Mouse (Mus musculus) spleen, adult 12 weeks (tissue): ENCODE results near the gene Bsn.
"Not testable (repeated sequence)": the region's sequence is repeated elsewhere in the genome, so short reads cannot be mapped to it uniquely, and the experiment has no call there.

Experiments
- DNase-seq: peaks from one replicate; pipeline ENCODE4 v3.0.0; 2022; ENCODE audit warnings: low spot score

Gene Bsn

GRCm38 (mm10) chr9:108147606-108148005 is 42.6 kb downstream of the Bsn start:
- no peak for DNase-seq

DNA sequence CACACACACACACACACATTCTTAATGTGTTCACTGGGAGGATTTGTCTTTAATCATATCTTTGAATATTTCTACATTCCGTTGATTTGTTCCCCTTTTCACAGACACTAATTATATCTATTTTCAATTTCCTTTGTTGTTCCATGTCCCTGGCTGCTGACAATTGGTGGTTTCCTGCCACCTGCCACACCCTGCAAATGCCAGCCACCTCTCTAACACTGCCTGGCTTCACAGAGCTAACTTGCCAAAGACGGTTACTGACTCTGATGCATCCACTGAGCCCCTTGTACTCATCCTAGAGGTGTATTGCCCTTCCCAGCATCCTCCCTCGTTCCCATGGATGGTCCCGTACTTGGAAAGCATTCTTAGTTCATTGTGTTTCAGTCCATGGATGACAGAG is 43.7 kb downstream of the Bsn start:
- DNase-seq, result no peak

GRCm38 (mm10) chr9:108145740-108146139 is 44.4 kb downstream of the Bsn start:
- DNase-seq, result no peak

- no peak for DNase-seq
Observed at GRCm38 (mm10) chr9:108144371-108145270, 45.6 kb downstream of the Bsn start.

- no peak for DNase-seq
Observed at GRCm38 (mm10) chr9:108143470-108143869, 46.7 kb downstream of the Bsn start.

DNA sequence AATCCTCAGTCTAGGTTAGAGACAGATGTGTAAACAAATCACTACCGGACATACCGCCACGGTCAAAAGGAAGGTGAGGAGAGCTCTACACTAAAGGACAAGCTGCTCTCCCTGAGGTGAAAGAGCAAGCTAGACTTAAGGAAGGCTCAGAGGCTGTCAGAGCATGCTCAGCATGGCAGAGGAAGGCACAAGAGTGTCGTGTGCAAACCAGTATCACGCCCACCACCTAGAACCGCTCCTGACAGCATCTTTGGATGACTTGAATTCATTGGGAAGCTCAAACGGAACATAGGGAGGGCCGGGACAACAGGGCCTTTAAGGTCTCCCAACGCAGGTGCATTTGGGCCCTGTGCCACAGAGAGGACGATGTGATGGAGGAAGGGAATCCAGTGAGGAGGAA is 48.8 kb downstream of the Bsn start:
- DNase-seq, result no peak

- no peak for DNase-seq
Observed at GRCm38 (mm10) chr9:108139963-108140695, 50.1 kb downstream of the Bsn start.

DNA sequence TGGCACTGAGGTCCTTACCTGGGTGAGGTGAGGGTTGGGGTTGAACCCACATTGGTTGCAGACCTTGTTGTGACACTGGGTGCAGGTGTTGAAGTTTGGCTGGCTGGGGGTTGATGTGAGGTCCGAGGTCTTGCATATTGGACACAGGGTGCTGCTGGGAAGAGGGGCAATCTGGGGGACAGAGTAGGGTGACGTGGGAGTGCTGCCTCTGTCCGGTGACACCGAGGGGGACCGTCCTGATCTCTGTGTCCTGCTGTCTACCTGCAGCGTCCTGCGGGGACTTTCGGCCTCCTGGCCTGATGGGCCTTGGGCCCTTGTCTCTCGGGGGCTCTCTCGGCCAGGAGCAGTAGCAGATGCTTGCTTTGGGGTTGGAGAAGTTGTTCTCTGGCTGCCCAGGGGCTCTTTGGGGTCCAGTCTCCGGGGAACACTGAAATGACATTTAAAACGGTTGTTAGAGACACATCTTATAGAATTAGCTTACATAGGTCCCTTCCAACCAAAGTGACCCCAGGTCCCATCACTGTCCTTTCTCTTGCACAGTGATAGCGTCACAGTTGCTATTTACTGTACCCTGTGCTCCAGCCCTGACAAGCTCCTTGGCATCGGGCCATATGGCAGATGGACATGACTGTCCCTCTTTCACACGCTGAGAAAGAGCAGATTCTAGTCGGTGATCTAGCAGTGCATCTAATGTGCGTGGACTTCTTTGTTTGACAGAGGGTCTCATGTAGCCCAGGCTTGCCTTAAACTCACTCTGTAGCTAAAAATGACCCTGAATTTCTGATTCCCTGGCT is 50.8 kb downstream of the Bsn start:
- no peak for DNase-seq

GRCm38 (mm10) chr9:108138118-108138517 is 52.1 kb downstream of the Bsn start:
- DNase-seq, result no peak

GRCm38 (mm10) chr9:108137523-108137922 is 52.7 kb downstream of the Bsn start:
- DNase-seq, result no peak

GRCm38 (mm10) chr9:108136930-108137462 is 53.2 kb downstream of the Bsn start:
- no peak for DNase-seq

DNA sequence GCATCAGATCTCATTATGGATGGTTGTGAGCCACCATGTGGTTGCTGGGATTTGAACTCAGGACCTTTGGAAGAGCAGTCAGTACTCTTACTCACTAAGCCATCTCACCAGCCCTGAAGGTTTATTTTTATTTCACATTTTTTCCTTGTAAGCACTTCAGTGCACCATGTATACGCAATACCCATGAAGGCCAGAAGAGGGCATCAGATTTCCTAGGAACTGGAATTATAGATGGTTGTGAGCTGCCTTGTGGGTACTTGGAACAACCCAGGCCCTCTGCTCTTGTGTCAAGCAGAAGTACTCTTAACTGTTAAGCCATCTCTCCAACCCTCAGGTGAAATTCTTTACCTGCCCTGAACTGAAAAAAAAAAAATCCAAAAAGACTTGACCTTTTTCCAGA is 54.0 kb downstream of the Bsn start:
- DNase-seq, result peak; percentile 25

GRCm38 (mm10) chr9:108135679-108136078 is 54.5 kb downstream of the Bsn start:
- DNase-seq, result not testable (repeated sequence)

DNA sequence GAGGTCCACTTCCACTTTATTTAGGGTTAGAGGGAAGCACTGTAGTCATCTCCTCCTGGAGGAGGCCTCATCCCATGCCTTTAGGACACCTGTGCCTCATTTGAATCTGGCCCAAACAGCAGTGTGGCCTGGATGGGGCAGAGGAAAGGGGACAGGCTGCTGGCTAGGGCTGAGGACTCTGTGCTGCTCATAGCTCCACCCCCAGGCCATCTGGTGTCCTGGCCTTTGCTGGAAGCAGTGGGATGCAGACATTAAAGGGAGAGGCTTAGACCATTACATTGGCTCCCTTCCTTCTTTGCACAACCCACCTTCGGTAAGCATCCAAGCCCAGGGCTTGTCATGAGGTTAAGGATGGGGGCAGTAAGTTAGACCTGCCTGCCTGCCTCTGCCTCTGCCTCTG is 56.7 kb downstream of the Bsn start:
- DNase-seq, result no peak

DNA sequence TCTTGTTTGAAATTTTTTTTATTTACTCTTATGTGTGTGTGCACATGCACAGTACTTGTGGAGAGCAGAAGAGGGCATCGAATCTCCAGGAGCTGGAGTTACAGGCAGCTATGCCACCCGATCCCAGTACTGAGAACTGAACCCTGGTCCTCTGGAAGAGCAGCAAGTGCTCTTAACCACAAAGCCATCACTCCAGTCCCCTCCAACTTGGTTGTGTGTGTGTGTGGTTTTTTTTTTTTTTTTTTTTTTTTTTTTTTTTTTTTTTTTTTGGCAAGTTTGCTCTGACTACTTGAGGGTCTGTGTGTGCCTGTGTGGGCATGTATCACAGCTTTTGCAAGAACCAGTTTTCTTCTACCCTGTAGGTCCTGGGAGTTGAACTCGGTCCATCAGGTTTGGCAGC is 57.8 kb downstream of the Bsn start:
- no peak for DNase-seq

GRCm38 (mm10) chr9:108131502-108131901 is 58.7 kb downstream of the Bsn start:
- DNase-seq, result no peak

DNA sequence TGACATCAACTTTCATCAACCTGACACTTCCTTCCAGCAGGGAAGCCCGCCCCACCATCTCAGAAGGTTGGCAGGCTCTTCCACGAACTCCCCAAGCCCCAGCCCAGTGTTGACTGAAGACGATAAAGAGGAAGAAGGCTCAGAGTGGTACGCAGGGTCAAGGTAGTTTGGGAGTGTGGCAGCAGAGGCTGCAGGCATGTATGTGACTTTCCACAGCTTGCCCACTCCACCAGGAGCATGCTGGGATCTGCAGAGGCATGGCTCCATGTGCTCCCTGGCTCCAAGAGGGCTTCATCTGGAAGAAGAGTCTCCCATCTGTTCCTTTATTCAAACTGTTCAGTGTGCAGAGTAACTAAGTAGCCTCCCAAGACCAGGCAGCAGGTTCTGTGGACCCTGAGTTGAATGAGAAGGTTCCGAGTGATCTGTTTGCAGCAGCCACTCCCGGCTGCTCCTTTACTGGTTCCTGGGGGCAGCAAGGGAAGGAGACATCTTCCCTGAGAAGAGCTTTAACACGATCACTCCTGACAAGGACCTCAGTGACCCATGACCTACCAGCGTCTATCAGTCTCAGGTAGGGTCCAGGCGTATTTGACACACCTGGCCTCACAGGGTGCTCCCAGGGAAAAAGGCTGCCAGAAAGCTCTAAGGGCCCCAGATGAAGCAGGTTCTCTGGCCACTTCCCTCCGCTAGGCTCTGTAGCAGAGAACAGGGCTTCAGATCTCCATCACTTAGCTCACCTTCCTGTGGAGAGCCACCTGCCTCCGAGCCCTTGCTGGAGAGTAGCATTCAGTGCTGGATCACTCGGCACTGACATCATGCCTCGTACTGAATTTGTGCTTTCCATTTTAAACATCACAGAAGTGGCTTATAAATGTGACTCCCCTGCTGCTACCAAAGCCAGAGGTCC is 60.9 kb downstream of the Bsn start:
- no peak for DNase-seq

GRCm38 (mm10) chr9:108128248-108128647 is 61.9 kb downstream of the Bsn start:
- DNase-seq, result no peak

DNA sequence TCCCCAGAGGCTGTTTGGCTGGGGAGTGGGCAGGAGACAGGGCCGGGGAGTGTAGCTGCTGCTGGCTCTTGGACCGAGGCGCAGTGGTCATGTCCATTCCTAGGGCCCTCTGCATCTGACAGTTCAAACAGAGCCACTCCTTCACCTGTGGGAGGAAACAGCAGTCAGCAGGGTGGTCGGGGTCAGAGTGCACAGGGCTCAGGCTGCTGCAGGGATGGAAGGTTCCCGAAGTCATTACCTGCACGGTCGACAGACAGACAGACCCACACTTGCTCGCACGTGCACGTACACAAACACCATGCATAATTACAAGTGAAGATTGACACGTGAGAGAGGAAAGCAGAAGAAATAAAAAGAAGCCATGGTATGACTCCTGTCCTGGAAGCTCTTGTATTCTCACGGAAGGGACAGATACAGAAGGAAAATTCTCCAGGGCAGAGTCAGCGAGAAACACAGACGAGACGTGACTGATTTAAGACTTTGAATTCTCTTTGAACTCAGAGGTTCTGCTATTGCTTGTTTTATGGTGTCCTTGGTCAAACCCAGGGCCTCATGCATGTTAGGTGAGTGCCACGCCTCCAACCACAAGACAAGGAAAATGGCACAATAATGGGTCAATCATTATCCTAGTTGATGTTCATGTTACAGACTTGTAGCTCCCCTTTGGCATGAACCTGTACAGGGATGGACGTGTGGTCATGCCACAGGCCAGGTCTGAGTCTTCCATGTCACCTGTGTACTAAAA is 63.6 kb downstream of the Bsn start:
- DNase-seq, result no peak

DNA sequence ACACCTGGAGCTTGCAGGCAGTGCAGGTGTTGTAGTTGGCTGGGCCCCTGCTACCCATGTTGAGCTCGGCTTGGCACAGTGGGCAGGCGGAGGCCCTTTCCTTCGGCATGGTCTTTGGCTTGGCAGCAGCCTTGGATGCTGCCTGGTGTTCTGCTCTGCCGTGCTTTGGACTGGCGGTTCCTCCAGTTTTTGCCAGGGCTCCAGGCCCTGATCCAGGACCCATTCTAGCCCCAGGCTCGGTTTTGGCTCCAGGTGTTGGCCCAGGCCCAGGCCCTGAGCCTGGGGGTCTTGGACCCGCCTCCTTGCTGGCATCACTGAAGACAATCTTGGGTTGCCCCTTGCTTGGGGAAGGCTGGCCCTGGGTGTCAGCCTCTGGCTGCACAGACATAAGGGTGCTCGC is 64.5 kb downstream of the Bsn start:
- no peak for DNase-seq
